Mouse (Mus musculus) T-helper 2 cell (primary cell): Measurements from ENCODE around the gene Fam13a.

Source experiments
- in situ Hi-C: fragments of 300-600 bp; cut with MboI, MseI; formaldehyde crosslinking; loops from one replicate; pipeline ENCODE4 v1.15.1; 2025; ENCODE audit warnings: high pct_unique_total_duplicates

The Fam13a gene

DNA sequence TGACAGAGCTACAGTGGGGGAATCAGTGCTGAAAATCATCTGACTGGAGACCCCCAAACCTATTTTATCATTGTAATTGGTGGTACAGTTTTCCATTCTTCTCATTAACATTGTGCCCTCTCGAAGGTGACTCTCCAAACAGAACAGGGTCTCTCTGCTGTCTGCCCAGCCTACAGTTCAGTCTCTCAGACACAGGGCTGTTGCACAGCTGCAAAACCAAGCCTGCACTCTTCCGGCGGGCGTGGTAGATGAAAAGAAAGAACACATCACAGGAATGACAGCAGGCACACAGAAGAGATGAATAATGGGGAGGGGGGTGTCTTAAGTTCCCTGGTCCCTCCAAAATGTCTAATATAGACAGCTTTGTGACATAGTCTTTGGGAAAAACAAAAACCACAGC lies 90.2 kb downstream of the Fam13a start:
- in situ Hi-C loops, result no loop called here

DNA sequence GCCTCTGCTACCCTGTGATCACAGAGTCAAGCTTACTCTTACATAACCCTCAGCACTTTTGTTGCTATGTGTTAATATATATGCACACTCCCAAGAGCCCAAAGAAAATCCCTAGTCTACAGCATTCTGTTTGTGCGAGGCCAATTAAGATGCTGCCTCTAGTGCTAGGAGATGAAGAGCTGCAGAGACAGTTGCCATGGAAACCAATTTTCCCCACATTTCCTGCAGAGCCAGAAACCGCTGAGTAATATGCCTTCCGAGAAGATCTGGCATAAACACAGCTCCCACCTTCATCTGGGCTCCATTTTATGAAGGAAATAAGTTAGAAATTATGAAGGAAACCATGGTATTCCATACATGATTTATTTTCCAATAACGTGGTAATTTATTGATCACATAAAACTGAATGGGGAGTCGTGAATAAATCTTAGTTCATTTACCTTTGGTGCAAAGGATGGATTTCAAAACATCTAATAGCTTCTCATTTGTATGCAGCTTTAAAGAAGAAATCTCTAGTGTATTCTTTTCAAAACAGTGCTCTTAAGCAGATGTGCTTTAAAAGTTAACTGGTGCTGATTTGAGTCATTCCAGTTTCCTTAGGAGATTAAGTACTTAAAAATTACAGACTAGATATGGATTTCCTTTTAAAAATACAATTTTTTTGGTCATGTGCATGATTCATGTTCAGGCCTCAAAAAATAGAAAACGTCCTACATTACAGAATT lies 91.0 kb downstream of the Fam13a start:
- in situ Hi-C loops, result no loop called here

DNA sequence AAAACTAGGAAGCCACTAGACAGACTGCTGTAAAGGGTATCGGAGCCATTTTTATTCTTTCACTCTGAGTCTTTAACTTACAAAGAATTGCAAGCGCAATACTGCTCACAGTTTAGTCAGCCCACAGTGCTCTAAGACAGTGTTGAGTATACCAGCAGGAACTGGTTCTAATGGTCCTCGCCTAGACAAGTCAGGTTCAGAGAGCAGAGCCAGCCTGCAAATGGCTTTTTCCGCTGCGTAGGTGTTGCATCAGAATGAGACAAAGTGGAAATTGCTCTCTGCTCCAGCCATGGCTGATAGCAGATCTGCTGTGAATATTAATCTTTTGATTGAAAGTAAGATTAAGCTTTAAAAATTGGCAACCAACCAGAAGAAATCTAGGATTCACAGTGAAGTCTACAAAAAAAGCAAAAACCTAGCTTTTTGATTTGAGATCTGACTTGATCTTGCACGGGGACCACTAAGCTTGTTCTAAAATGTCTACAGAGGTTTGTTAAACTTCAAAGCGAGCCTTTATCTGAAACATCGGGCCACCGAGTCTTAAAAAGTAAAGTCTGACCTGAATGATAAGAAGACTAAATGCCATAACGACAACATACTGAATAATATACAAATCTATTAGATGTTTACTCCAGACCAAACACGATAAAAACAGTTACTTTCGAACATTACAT lies 91.7 kb downstream of the Fam13a start:
- in situ Hi-C loops, result no loop called here

DNA sequence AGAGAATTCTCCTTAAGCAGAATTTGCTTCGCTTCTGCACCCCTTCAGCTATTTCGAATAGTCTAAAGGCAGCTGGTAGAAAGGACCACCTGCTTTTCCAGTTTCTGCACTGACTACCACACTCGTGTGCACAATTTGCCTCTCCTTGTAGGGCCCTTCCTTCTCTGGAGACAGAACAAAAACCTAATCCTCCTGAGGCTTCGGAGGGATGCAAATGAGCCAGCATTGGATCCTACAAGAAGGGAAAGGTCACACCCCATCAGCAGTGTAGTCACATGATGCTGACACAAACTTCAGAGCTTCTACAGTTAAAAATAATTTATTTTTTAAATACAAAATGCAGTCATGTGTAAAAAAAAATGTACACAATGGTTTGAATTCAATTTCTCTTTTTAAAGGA lies 93.2 kb downstream of the Fam13a start:
- in situ Hi-C loops, result no loop called here

DNA sequence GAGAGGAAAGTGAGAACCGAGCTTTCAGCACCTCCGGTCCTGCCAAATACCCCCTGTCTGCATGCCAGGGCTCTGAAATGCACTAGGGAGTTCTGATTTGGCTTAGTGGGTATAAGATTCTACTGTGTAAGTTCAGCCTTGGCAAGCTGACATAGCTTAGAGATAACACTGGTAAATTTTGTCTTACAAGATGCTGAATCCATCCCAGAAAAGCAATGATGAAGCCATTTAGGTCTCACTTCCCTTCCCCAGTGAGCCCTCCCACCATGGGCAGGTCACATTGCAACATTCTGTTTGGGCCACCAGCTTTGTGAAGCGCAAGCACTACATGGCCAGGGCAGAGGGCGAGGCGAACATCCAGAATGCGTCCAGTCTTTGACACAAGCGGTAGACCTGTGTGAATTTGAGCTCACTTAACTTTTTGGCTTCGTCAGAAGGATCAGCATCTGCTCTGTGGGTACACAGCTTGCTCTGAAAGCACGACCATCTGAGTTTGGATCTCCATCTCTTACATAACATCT lies 94.4 kb downstream of the Fam13a start:
- in situ Hi-C loops, result no loop called here

DNA sequence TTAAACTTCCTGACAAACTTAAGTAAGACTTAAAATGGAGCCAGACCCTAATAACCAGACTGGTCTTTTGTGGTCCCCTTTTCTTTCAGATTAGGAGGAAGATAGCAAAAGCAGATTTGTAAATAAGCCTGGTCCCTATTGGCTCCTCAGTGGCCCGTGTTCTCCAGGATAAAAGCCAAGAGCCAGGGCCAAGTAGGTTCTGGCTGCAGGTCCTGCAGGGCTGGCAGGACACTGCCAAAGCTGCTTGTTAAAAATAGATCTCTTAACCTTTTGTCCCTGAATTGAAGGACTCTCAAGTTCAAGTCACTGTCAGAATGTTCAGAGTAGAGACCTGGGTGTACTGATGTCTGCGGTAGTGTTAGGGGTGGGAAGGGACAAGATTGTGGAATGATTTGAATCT lies 96.5 kb downstream of the Fam13a start:
- in situ Hi-C loops, result no loop called here

DNA sequence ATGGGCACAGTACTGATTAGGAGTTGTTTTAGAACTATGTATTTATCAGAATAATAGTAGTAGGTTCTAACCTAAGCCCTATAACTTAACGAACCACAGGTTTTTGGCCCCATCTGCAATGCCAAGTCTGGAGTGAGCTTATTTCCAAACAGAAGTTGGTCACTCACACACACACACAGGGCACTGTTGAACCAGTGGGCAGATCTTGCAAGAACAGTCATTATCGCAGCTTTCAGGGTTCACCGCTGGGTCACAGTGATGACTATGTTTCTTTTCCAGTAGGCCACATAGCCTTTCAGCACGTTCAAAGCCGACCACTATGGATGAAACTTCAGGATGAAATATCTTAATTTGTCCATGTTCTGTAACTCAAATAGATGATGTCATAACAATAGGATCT lies 101.8 kb downstream of the Fam13a start:
- in situ Hi-C loops, result no loop called here

DNA sequence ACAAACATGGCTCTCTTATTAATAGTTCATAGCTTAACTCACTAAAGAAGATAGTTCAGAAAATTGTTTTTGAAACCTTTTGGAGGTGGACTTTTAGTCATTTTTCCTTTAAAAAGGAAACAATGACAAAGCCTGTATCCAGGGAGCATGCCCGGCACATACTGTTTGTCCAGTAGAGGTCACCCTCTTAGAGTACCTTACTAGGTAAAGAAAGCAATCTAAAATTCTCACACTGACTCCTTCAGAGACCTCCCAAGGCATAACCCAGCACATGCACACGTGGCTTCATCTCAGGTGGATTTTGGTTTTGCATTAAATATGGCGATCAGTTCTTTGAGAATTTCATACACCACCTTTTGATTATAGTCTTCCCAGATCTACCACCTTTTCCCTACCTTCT lies 102.7 kb downstream of the Fam13a start:
- in situ Hi-C loops, result no loop called here

DNA sequence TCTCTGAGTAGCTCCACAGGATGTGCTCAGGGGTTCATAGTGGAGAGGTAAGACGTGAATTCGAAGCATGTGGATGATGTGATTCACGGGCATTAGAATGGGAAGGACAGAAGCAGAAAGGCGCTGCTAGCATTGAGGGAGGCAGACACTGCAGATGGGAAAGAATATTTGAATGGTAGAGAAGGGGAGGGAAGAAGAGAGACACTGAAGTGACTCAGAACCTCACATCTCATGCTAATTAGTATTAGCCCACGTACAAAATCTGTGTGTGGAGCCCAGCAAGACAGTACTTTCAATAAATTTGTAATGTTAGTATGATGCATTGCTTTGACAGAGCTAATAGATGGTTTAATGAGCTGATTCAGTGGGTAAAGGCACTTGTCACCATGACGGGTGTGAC lies 103.6 kb downstream of the Fam13a start:
- in situ Hi-C loops, result no loop called here

DNA sequence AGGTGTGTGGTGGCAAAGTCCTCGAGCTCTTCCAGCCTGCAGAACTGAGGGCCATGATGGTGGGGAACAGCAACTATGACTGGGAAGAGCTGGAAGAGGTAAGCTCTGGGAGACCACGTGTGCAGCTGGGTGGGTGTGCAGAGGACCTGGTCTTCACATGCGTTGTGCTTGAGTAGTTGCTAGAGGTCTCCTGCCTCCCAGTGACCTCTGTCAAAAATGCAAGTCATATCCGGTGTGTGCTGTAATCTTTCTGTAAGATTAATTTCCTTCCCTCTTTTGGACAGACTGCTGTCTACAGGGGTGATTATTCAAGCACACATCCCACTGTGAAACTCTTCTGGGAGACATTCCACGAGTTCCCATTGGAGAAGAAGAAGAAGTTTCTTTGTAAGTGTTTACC lies 107.9 kb downstream of the Fam13a start:
- in situ Hi-C loops, result no loop called here

DNA sequence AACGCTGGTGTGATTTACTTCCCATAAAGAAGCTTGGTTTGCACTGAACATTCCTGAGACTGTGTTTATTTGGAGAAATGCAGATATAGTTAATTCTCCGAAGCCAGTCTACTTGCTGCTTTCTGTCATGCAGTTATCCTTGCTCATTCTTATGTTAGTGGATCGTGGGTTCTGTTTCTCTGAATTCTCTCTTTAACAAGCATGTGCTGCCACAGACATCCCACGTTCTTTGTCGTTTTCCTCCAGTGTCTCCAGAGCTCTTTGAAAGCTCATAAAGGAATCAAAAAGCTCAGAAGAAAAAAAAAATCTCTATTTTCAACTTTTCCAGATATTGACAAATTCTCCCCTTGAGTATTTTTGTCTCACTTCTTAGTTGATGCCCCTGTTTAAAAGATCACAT lies 110.4 kb downstream of the Fam13a start:
- in situ Hi-C loops, result no loop called here

DNA sequence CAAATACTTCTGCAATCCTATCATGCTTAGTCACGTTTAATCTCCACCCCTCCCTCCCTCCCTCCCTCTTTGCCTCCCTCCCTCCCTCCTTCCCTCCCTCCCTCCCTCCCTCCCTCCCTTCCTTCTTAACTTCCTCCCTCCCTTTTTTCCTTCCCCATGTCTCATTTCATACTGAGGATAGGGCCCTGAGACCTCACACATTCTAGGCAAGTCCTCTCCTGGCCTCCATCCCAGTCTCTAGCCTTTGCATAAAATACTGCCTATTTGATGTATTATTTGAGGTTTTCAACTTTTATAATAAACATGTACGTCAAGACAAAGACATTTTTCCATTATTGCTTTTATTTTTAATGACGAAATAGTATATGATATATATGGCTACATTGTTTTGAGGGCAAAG lies 110.8 kb downstream of the Fam13a start:
- in situ Hi-C loops, result no loop called here

DNA sequence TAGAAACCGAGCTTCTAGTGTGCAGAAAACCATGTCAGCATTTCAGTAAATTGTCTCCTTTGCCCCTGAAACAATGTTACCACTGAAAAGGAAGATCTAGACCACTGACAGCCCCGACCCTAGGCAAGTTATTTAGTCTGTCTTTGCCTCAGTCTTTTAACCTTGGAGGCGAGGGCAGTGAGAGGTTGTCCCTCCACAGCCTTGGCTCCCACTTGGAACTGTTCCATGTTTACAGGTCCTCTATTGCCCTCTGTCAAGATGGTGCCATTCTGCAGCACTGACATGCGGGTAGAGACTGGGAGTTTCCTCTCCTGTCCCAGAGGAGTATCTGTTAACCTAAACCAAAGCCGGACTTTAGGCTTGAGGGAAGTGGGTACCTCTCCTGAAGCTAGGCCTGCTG lies 111.5 kb downstream of the Fam13a start:
- in situ Hi-C loops, result no loop called here

DNA sequence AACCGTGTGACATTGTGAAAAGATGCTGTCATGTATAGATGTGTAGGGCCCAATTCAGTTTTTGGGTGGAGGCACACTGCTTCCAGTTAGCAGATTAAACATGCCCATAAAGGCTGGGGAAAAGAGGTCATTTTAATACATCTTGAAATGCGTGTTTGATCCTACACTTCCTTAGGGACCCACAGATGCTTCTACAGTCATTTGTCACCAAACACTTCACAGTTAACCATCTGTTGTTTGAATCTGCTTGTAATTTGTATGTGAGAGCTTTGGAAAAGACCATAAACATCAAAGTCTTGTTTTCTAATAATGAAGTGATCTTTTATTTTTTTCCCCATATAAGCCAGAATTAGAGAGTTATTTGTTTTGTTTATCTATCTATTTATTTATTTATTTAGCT lies 116.6 kb downstream of the Fam13a start:
- in situ Hi-C loops, result no loop called here

DNA sequence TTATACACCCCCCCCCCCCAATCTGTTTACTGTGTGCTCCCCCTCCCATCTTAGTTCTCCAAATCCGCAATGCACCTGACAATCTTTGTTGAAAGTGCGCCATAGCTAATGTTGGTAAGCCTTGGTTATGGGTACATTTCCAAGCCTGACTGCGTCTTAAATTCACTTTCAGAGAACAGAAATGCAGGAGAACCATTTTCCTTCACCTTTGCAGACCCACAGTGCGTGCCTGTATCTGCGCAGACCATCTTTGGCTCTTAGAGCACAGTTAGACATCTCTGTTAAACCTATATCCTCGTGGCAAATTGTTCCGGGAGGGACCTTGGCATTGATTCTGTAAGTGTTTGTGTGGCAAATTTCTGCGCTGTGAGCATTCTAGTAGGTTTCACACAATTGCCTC lies 117.0 kb downstream of the Fam13a start:
- in situ Hi-C loops, result no loop called here

DNA sequence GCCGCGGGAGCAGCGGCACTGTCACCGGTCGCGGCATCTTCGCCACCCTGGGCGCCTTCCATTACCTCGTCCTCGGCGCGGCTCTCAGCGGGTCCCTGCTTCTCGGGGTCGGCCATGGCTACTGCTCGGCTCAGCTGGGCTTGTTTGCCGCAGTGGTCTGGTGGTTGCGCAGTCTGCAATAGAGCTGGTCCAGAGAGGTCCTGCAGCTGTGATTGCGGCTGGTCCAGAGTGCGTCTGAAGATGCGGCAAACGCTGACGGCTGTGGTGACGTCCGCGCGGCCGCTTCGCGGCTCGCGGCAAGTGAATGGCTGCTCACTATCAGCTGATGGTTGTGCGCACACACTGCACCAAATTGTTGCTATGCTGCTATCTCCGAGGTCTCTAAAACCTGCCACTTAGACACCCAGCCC lies 117.5 kb downstream of the Fam13a start, which contains the start of gene Nap1l5:
Gene Nap1l5 (minus strand): TSS at position 225 of the 410 bp plus-strand sequence.
- in situ Hi-C loops, result no loop called here

DNA sequence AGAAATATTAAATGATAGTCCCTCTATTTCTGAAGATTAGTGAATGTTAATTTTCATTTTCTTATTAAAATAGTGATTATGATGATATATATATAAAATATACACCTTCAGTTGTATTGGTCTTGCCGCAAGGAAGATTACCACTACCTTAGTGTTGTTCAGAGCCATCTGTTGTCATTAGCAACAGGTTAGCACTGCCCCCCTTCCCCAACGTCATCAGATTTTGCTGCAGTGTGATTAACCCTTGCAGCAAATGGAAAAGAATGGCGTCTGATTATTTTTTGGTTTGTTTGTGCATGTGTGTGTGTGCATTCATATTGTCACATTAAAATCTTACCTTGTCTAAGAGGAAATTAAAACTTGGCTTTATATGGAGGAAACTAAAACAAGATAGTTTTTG lies 119.8 kb downstream of the Fam13a start:
- in situ Hi-C loops, result no loop called here

DNA sequence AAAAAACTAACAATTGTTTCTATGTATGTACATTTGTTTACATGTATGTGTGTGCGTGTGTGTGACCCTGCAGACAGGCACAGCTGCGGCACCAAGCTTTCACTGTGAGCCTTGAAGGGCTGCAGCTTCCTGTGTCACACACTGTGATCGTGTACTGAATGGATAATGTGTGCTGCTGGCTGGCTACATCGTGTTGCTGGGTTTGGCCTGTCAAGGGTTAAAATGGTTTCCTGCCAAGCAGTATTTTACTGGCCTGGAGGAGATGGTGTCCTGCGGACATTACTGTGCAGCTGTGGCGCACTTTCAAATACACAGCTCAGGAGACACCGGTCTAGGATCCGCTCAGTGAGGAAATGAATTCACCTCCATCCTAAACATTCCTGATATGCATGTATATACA lies 121.2 kb downstream of the Fam13a start:
- in situ Hi-C loops, result no loop called here

DNA sequence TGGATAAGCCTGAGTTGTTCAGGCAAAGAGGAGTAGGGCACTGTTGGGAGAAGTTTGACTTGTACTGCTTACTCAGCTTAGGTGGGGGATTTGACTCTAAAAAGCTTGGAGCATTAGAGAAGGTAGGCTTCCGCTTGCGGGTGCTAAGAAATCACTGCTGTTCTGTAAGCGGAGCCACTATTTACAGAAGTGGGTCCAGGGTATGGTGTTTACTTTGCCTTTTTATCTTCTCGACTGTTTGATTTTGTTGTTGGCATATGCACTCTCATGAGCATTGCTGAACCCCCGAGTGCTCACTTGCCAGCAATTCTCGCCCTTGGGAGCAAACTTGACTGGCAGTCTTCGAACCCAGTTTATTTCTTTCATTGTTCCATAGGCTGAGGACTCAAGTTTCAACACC lies 123.8 kb downstream of the Fam13a start:
- in situ Hi-C loops, result no loop called here

DNA sequence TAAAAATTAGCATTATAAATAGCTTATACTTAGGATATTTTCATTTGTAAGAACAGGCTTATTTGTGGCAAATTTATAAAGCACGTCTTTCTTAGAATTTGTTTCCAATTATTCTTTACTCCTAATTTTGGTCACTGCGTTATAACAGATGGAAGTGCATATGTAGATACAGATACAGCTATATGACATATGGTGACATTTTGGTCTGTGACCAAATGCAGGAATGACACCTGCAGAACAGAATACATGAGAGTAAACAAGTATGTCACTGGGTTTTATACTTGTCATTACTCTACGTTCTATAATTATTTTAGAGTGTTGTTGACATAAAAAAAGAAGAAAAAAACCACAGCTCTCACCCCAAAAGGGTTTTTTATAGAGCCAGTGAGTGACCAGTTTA lies 125.3 kb downstream of the Fam13a start:
- in situ Hi-C loops, result no loop called here

DNA sequence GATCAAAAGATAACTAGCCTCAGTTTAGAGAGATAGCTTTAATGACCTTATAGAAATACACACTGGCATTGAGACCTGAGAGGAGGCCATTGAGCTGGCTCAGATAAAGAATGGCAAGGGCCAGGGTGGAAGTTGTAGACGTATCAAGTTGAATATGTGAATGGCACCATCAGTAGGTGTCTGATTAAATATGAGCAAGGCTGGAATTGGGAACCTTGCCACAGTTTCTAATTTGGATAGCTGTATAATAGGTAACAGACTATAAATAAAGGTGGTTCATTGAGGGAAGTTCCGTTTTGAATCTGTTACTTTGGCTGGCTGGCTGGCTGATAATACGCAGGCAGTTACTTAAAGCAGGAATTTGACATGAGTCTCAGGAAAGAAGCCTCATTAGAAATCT lies 127.7 kb downstream of the Fam13a start:
- in situ Hi-C loops, result no loop called here

DNA sequence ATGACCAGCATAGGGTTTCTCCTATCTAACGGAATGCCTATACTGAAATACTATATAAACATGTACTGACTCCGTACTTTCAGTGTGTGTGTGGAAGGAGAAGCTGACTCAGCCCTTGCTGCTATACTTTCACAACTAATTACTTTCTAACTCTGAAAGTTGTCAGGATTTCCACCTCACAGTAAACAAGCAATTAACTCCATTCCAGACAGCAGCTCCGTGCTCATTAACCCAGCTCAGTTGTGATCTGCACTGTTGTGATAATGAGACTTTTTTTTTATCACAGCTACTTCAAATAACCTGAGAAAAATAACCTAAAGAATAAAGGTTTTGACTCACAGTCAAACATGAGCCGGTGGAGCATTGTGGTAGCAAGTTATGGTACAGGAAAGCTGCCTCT lies 129.4 kb downstream of the Fam13a start:
- in situ Hi-C loops, result no loop called here

DNA sequence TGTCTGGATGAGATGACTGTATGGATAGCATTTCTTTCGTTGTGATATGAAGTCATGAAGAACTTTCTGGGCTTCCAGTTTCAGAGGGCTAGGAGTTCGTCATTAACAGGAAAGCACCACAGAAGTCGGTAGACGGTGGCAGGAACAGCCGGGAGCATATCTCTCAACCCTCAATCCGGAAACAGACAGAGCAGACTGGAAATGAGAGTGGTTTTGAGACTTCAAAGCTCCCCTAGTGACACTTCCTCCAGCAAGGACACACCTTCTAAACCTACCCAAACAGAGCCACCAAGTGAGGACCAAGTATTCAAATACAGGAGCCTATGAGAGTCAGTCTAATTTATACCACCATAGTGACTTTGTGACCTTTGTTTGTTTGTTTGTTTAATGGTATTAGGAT lies 131.0 kb downstream of the Fam13a start:
- in situ Hi-C loops, result no loop called here
